Mouse (Mus musculus) bone marrow macrophage, adult 2 months (primary cell): ENCODE data around the gene Tasp1.

ENCODE experiments used
- CTCF ChIP-seq: IDR thresholded peaks from 2 replicates; pipeline ENCODE4 v1.5.1; 2012; ENCODE audit warnings: low read depth, mild to moderate bottlenecking, low read length, moderate library complexity
- POLR2A ChIP-seq: IDR thresholded peaks from 2 replicates; pipeline ENCODE4 v1.6.1; 2012; ENCODE audit warnings: mild to moderate bottlenecking, low read depth, low read length, borderline replicate concordance

GRCm38 (mm10) chr2:139967451-139967850, 99.2 kb downstream of the Tasp1 start:
- TF ChIP-seq POLR2A, result no peak
- TF ChIP-seq CTCF, result no peak
